Mouse (Mus musculus) macrophage (primary cell): ENCODE results near the gene Snapc3. TPM values are rescaled to one million over a fixed set of nuclear protein-coding genes. Genes with fewer than 3 reads are reported as not detected.
"Not testable (repeated sequence)": the region's sequence is repeated elsewhere in the genome, so short reads cannot be mapped to it uniquely, and the experiment has no call there.

Source experiments
- H3K27ac ChIP-seq: fragments of 350-480 bp; formaldehyde crosslinking; 2 replicates; pipeline ENCODE4 v1.9.0; 2021
- H3K36me3 ChIP-seq: fragments of 350-480 bp; formaldehyde crosslinking; 2 replicates; pipeline ENCODE4 v1.9.0; 2021; ENCODE audit errors: inconsistent target
- H3K4me3 ChIP-seq: fragments of 350-480 bp; formaldehyde crosslinking; 2 replicates; pipeline ENCODE4 v1.9.0; 2021; ENCODE audit errors: inconsistent target
- H3K79me2 ChIP-seq: fragments of 350-480 bp; formaldehyde crosslinking; 2 replicates; pipeline ENCODE4 v1.9.0; 2021; ENCODE audit errors: inconsistent target
- WGBS: methylation state at CpG from one replicate; pipeline ENCODE4 v1.1.7; 2026; ENCODE audit warnings: inconsistent platforms; ENCODE audit not compliant: missing documents; 5-methylcytosine and 5-hydroxymethylcytosine counted together
- polyA plus RNA-seq: library from polyadenylated mRNA; stranded (reverse); fragments of 250-400 nt; gene quantifications from 3 replicates; pipeline ENCODE4 v1.2.4, GENCODE M21; 2018; ENCODE audit warnings: inconsistent platforms

Snapc3 gene
- polyA plus RNA-seq, 1 experiment from 2014 or later = 7.1 TPM

DNA sequence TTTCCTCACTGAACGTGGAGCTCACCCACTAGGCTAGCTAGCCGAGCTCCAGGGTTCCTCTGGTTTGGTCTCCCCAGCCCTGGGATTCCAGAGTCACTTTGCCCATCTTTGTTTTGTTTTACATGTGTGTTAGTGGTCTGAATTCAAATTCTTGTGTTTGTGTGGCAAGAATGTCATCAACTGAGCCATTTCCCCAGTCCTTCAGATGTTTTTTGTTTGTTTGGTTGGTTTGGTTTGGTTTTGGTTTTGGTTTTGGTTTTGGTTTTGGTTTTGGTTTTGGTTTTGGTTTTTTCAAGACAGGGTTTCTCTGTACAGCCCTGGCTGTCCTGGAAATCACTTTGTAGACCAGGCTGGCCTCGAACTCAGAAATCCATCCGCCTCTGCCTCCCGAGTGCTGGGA lies 79.5 kb downstream of the Snapc3 start:
- H3K36me3 ChIP-seq, H3K79me2 ChIP-seq, H3K27ac ChIP-seq, H3K4me3 ChIP-seq: not testable (repeated sequence)
- WGBS = 87% methylated on average over 5 of the region's 5 CpGs

GRCm38 (mm10) chr4:83500154-83501036 lies 82.9 kb downstream of the Snapc3 start:
- Histone ChIP-seq H3K79me2 (no peaks in the 10 kb centered on the region), H3K27ac (no peak overlapping the region), H3K4me3 (no peak overlapping the region), H3K36me3 (no peaks in the 10 kb centered on the region)
- 58% methylated on average over 16 of the region's 22 CpGs for WGBS

GRCm38 (mm10) chr4:83501037-83501430 lies 83.5 kb downstream of the Snapc3 start:
- no peak overlapping the region for H3K27ac ChIP-seq
- H3K36me3 ChIP-seq = no peaks in the 10 kb centered on the region
- H3K4me3 ChIP-seq = no peak overlapping the region
- no peaks in the 10 kb centered on the region for H3K79me2 ChIP-seq
- 73% methylated on average over 5 of the region's 7 CpGs for WGBS

DNA sequence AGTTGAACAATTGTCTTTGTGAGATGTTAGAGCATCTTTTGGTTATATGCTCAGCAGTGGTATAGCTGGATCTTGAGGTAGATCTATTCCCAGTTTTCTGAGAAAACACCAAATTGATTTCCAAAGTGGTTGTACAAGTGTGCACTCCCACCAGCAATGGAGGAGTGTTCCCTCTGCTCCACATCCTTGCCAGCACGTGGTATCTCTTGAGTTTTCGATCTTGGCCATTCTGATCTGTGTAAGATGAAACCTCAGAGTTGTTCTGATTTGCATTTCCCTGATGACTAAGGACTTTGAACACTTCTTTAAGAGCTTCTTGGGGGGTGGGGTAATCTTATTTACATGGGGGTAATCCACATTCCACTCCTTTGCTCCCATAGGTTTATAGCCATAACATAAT lies 92.1 kb downstream of the Snapc3 start:
- H3K79me2 ChIP-seq = no peaks in the 10 kb centered on the region
- no peak overlapping the region for H3K27ac ChIP-seq
- H3K36me3 ChIP-seq = no peaks in the 10 kb centered on the region
- 63% methylated on average over 2 of the region's 2 CpGs for WGBS
- H3K4me3 ChIP-seq = no peak overlapping the region

DNA sequence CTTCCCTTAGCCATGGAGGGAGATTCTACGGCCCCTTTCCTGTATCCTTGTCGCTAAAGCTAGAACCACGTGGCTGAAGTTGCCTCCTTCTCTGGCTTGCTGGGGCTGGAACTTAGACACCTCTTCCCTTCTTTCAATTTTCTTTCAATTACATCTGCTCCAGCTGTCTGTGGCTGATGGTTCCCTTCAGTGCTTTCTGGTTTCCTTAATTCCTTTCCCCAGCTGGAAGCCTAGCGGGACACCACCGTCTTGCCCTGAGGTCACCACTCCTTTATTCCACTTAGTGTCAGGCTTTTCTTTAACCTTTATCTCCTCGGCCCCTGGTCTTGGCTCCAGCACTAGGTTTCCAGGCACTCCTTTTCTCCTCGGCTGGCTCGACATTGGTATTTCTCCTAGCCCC lies 93.6 kb downstream of the Snapc3 start:
- Histone ChIP-seq H3K79me2 (no peaks in the 10 kb centered on the region), H3K36me3 (no peaks in the 10 kb centered on the region), H3K27ac (no peak overlapping the region), H3K4me3 (no peak overlapping the region)
- WGBS = 95% methylated on average over 8 of the region's 8 CpGs

DNA sequence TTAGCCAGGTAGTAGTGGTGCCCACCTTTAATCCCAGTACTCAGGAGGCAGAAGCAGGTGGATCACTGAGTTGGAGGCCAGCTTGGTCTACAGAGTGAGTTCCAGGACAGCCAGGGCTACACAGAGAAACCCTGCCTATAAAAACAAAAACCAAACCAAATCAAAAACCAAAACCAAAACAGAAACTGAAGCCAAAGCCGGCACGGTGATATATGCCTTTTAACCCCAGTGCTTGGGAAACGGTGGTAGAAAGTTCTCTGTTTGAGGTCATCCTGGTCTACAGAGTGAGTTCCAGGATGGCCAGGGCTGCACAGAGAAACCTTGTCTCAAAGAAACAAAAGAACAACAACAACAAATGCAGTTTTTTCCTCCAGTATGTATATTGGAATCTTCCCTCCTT lies 94.7 kb downstream of the Snapc3 start:
- 10% methylated on average over 3 of the region's 3 CpGs for WGBS

DNA sequence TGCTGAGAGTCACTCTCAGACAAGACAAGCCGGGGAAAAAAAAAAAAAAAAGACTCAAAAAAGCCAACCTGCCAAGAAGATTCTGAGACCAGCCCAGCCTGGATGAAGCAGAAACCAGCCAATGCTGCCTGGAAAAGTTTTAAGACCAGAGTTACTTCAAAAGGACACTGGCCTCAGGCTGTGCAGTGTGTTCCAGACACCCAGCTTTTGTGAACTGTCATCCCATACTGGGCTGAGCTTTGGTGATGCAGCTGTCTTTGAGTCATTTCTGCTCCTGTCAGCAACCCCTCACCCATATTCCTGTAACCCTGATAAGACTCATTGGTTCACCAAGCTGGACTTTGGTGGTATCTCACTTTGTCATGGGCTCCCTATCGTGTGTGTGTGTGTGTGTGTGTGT lies 95.1 kb downstream of the Snapc3 start:
- Histone ChIP-seq H3K79me2 (no peaks in the 10 kb centered on the region), H3K36me3 (no peaks in the 10 kb centered on the region), H3K27ac (no peak overlapping the region), H3K4me3 (no peak overlapping the region)
- WGBS = no CpG with 5 or more reads among the region's 2 CpGs

More for the DNA sequence above, 94.7 kb downstream of the Snapc3 start:
- Histone ChIP-seq H3K27ac (no peak overlapping the region), H3K4me3 (no peak overlapping the region), H3K79me2 (no peaks in the 10 kb centered on the region), H3K36me3 (no peaks in the 10 kb centered on the region)

DNA sequence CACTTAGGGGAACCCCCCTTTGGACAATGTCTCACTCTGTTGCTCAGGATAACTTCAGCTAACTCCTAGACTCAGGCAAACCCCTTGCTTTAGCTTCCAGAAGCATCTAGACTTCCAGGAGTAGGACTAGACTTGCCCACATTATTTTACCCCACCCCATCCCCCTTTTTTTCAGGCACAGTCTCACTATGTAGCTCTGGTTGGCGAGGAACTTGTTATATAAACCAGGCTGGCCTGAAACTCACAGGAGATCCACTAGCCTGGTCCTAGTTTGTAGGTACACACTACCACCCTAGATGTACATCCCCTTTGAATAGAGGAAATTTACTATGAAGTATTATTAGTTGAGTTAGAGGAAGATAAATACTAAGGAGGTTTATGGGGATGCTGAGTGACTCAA lies 96.7 kb downstream of the Snapc3 start:
- H3K27ac ChIP-seq = no peak overlapping the region
- no peaks in the 10 kb centered on the region for H3K36me3 ChIP-seq
- no peaks in the 10 kb centered on the region for H3K79me2 ChIP-seq
- no peak overlapping the region for H3K4me3 ChIP-seq
- 92% methylated on average over 1 of the region's 1 CpGs for whole genome bisulfite sequencing

DNA sequence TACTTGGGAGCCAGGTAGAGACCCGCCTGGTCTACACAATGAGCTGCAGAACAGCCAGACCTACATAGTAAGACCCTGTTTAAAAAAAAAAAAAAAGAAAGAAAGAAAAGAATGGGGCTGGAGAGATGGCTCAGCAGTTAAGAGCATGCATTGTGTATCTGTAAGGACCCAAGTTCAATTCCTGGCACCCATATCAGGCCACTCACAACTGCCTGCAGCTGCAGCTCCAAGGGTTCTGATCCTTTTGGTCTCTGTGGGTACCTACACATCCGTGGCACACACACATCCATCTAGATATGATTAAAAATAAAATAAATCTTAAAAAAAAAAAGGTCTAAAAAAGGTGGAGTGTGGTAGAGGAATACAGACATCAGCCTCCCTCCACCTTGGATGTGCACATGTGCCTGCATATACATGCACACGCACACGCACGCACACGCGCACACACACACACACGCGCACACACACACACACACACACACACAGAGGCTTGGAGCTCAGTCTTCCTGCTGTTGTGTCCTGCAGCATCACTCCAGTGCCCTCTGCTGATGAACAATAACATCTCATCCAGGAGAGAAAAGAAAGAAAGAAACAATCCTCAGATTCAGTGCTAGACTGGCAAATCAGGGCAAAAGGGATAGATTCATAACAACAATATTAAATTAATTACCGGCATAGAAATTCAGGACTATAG lies 97.6 kb downstream of the Snapc3 start:
- no peaks in the 10 kb centered on the region for H3K79me2 ChIP-seq
- H3K36me3 ChIP-seq = no peaks in the 10 kb centered on the region
- H3K27ac ChIP-seq = no peak overlapping the region
- WGBS = 92% methylated on average over 10 of the region's 10 CpGs
- H3K4me3 ChIP-seq = no peak overlapping the region

GRCm38 (mm10) chr4:83516144-83516543 lies 98.6 kb downstream of the Snapc3 start:
- H3K27ac ChIP-seq, H3K4me3 ChIP-seq, H3K36me3 ChIP-seq, H3K79me2 ChIP-seq: not testable (repeated sequence)
- WGBS = 97% methylated on average over 3 of the region's 6 CpGs

Other genes with a start within 250 kb of the Snapc3 start
- 2.8 to 11.0 TPM (median 8.4 TPM) in 3 replicates for gene Ttc39b, start 93.5 kb upstream of the Snapc3 start, polyA plus RNA-seq
- gene Psip1, start 68.7 kb downstream of the Snapc3 start, polyA plus RNA-seq = 5.6 to 19.2 TPM (median 15.7 TPM) in 3 replicates
- 1.1 to 1.3 TPM (median 1.2 TPM) in 3 replicates for gene Ccdc171, start 107.8 kb downstream of the Snapc3 start, polyA plus RNA-seq